Mouse (Mus musculus): Measurements from ENCODE around the gene Cyp2j13.

DNA sequence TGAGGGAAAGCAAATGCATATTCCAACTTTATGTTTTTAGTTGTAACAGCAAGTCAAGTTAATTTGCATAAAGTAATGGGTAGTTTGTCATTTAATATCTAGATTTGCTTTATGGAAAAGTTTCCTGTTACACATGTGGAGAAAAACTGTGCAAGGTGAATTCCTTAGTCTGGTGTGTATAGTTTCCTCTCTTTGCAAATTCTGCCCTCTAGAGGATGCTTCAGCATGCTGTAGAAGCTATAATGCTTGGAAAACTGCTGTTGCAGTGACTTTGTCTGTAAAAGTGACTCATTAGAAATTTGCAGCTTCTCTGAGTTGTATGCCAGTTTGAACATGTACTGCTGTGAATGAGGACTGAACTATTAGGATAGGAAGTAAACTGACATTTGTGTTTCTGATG is 54.5 kb downstream of the Cyp2j13 start:
- TF ChIP-seq CTCF (IDR thresholded peaks at IDR 0.05; ENCODE audit: borderline replicate concordance, control insufficient read depth, extremely low read depth, insufficient read depth, low read length, poor library complexity) (no peak), POLR2A (IDR thresholded peaks at IDR 0.05; ENCODE audit: control insufficient read depth, extremely low read depth, insufficient read depth, low read length, poor library complexity) (no peak)

Data from thymus, adult 2 months (tissue).